ENCODE assay signal across 8 mouse cellular contexts in the genomic region with DNA sequence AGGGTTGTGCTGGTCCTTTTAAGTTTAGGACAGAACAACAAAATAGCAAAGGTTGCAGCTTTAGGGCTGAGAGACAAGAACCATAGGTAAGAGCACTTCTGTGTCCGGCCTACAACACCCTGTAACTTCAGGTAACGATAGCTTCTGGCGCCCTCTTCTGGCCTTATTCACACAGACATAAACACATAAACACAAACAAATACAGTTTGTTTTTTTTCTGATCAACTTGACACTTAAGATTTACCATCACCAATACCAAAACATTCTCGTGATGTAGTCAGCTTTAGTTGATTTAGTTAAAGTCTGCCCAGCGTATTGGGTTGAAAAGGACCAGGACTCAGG. TPM values are rescaled to one million over a fixed set of nuclear protein-coding genes. Genes with fewer than 3 reads are reported as not detected.
DNase-seq lines count a peak whose midpoint lies in the region; ATAC-seq and TF ChIP-seq lines count a peak whose summit lies in the region.

No protein-coding gene starts in this region.

- WGBS in intestine, postnatal 0 days = 52% methylated on average over 5 of the region's 5 CpGs
- WGBS in intestine, embryonic 15.5 days = 57% methylated on average over 5 of the region's 5 CpGs
- 49% methylated on average over 5 of the region's 5 CpGs for WGBS in bone marrow, adult 2 months

- H3K4me3 ChIP-seq in intestine, postnatal 0 days (ENCODE audit: low read depth, low read length) = no peak overlapping the region
- H3K4me3 ChIP-seq in intestine, embryonic 15.5 days (replicated peaks) = no peak overlapping the region
- no peak overlapping the region for H3K4me3 ChIP-seq in bone marrow, adult 2 months (replicated peaks; ENCODE audit: control insufficient read depth, low read depth, low read length)

- no peak for TF ChIP-seq POLR2A in bone marrow, adult 2 months (IDR thresholded peaks at IDR 0.05; ENCODE audit: borderline replicate concordance, control insufficient read depth, low read depth, low read length)

- no peak for ATAC-seq in intestine, postnatal 0 days
- no peak for ATAC-seq in intestine, embryonic 15.5 days

- H3K4me1 ChIP-seq in intestine, postnatal 0 days (replicated peaks; ENCODE audit: control insufficient read depth, insufficient read depth, low read length) = no peaks in the 10 kb centered on the region
- H3K4me1 ChIP-seq in intestine, embryonic 15.5 days (replicated peaks) = no peaks in the 10 kb centered on the region
- H3K4me1 ChIP-seq in bone marrow, adult 2 months (ENCODE audit: control insufficient read depth, insufficient read depth, low read length) = no peaks in the 10 kb centered on the region; the same call in 1 of the 2 replicates

- no peaks in the 10 kb centered on the region for H3K9me3 ChIP-seq in intestine, postnatal 0 days (ENCODE audit: control insufficient read depth)
- no peaks in the 10 kb centered on the region for H3K9me3 ChIP-seq in intestine, embryonic 15.5 days

- H3K36me3 ChIP-seq in intestine, postnatal 0 days (ENCODE audit: control insufficient read depth, insufficient read depth) = no peaks in the 10 kb centered on the region
- no peaks in the 10 kb centered on the region for H3K36me3 ChIP-seq in intestine, embryonic 15.5 days

- H3K4me2 ChIP-seq in intestine, postnatal 0 days (replicated peaks; ENCODE audit: low read depth) = no peak overlapping the region
- no peak overlapping the region for H3K4me2 ChIP-seq in intestine, embryonic 15.5 days (replicated peaks)

- TF ChIP-seq CTCF in intestine, postnatal 0 days (IDR thresholded peaks at IDR 0.05; ENCODE audit: low read depth) = peak; percentile 58
- 0 out of 2 replicates have a peak, but pooled peaks have one; percentile 27 for TF ChIP-seq CTCF in bone marrow, adult 2 months (IDR thresholded peaks at IDR 0.05; ENCODE audit: control insufficient read depth, insufficient read depth, low read length)

- no peak overlapping the region for H3K9ac ChIP-seq in intestine, postnatal 0 days (ENCODE audit: low read depth, low read length)
- H3K9ac ChIP-seq in intestine, embryonic 15.5 days = no peak overlapping the region

- peak; percentile 28 to 58 for DNase-seq in CD8-positive naive resting alpha-beta T cell, adult 2 months (ENCODE audit: low read depth in 2 of 2, low spot score in 2 of 2)
- peak; percentile 39 for DNase-seq in lung, postnatal 14 days
- DNase-seq in MN1 (ENCODE audit: low spot score) = no peak
- DNase-seq in urinary bladder, postnatal 36 days (ENCODE audit: low spot score in 2 of 2) = no peak
- no peak for DNase-seq in layer of hippocampus, adult 9-11 months

- no peak overlapping the region for H3K27ac ChIP-seq in intestine, postnatal 0 days (ENCODE audit: low read depth, low read length)
- H3K27ac ChIP-seq in intestine, embryonic 15.5 days = no peak overlapping the region
- no peak overlapping the region for H3K27ac ChIP-seq in bone marrow, adult 2 months (ENCODE audit: control insufficient read depth, insufficient read depth, low read depth, low read length, poor library complexity)

- no peaks in the 10 kb centered on the region for H3K27me3 ChIP-seq in intestine, postnatal 0 days (replicated peaks; ENCODE audit: control insufficient read depth, insufficient read depth, low read length)
- H3K27me3 ChIP-seq in intestine, embryonic 15.5 days (replicated peaks) = no peaks in the 10 kb centered on the region

RNA-seq across cellular contexts. Expression of gene Ccdc173, which starts 10.6 kb away (rescaled TPM):
- 0.50 and 0.75 TPM in 2 replicates for polyA plus RNA-seq in intestine, postnatal 0 days (2015; fragmentation: Nextera tagmentation; extraction: Ambion mirVana)
- polyA plus RNA-seq in intestine, embryonic 15.5 days (2015; fragmentation: Nextera tagmentation; extraction: Ambion mirVana) = 1.4 and 1.5 TPM in 2 replicates
- 1.1 and 1.9 TPM in 2 replicates for polyA plus RNA-seq in bone marrow, adult 2 months (2011; ENCODE audit: insufficient read depth, insufficient read length, low replicate concordance, missing spikeins)

RNA-seq across cellular contexts. Expression of gene Phospho2, which starts 10.6 kb away (rescaled TPM):
- 23.8 and 26.0 TPM in 2 replicates for polyA plus RNA-seq in intestine, postnatal 0 days (2015; fragmentation: Nextera tagmentation; extraction: Ambion mirVana)
- polyA plus RNA-seq in intestine, embryonic 15.5 days (2015; fragmentation: Nextera tagmentation; extraction: Ambion mirVana) = 22.8 and 23.1 TPM in 2 replicates
- 6.6 and 13.8 TPM in 2 replicates for polyA plus RNA-seq in bone marrow, adult 2 months (2011; ENCODE audit: insufficient read depth, insufficient read length, low replicate concordance, missing spikeins)

RNA-seq across cellular contexts. Expression of gene Klhl23, which starts 42.9 kb away (rescaled TPM):
- polyA plus RNA-seq in intestine, postnatal 0 days (2015; fragmentation: Nextera tagmentation; extraction: Ambion mirVana) = 17.3 and 21.3 TPM in 2 replicates
- 33.3 and 37.2 TPM in 2 replicates for polyA plus RNA-seq in intestine, embryonic 15.5 days (2015; fragmentation: Nextera tagmentation; extraction: Ambion mirVana)
- polyA plus RNA-seq in bone marrow, adult 2 months (2011; ENCODE audit: insufficient read depth, insufficient read length, low replicate concordance, missing spikeins) = 4.9 and 6.2 TPM in 2 replicates

RNA-seq across cellular contexts. Expression of gene Ppig, which starts 56.5 kb away (rescaled TPM):
- 104 and 116 TPM in 2 replicates for polyA plus RNA-seq in intestine, postnatal 0 days (2015; fragmentation: Nextera tagmentation; extraction: Ambion mirVana)
- polyA plus RNA-seq in intestine, embryonic 15.5 days (2015; fragmentation: Nextera tagmentation; extraction: Ambion mirVana) = 122 and 151 TPM in 2 replicates
- polyA plus RNA-seq in bone marrow, adult 2 months (2011; ENCODE audit: insufficient read depth, insufficient read length, low replicate concordance, missing spikeins) = 43.1 and 83.4 TPM in 2 replicates

Comparison
In these comparisons a context has a peak if more than half of its experiments do, and no peak if none do; other contexts are left out.
1. DNase-seq: peak in CD8-positive naive resting alpha-beta T cell, adult 2 months (2 of 2) and lung, postnatal 14 days (single experiment); none in MN1 (single experiment), urinary bladder, postnatal 36 days (0 of 2) and layer of hippocampus, adult 9-11 months (single experiment).